Mouse (Mus musculus): ENCODE measurements around the gene Dnajb11. TPM values are rescaled to one million over a fixed set of nuclear protein-coding genes. Genes with fewer than 3 reads are reported as not detected.

Gene Dnajb11
- polyA plus RNA-seq, 2 experiments, result 25.9 to 54.3 TPM

- no peaks in the 10 kb centered on the region for H3K27me3 ChIP-seq (ENCODE audit: control insufficient read depth, insufficient read depth, low read length)
- TF ChIP-seq EP300 (IDR thresholded peaks at IDR 0.05; ENCODE audit: low read depth), result no peak
- no peak for TF ChIP-seq CTCF (IDR thresholded peaks at IDR 0.05; ENCODE audit: low read depth)
- H3K9ac ChIP-seq (replicated peaks), result no peak overlapping the region
- DNase-seq (ENCODE audit: low read depth in 3 of 3, low spot score in 3 of 3) (no peak), ATAC-seq (ENCODE audit: insufficient read depth) (no peak)
- H3K4me1 ChIP-seq (replicated peaks; ENCODE audit: control insufficient read depth in 2 of 2, insufficient read depth in 2 of 2, low read length in 1 of 2), result no peaks in the 10 kb centered on the region
- no peak overlapping the region for H3K4me3 ChIP-seq (ENCODE audit: insufficient read depth in 1 of 2, low read depth in 2 of 2, low read length in 2 of 2)
- H3K4me2 ChIP-seq (ENCODE audit: low read depth), result no peak overlapping the region
- H3K9me3 ChIP-seq (ENCODE audit: control insufficient read depth, low read length), result no peaks in the 10 kb centered on the region
- WGBS (ENCODE audit: insufficient replicate concordance), result 71% methylated on average over 6 of the region's 6 CpGs
- H3K27ac ChIP-seq, result no peak overlapping the region
- H3K36me3 ChIP-seq (replicated peaks; ENCODE audit: control insufficient read depth, insufficient read depth, low read depth), result no peaks in the 10 kb centered on the region
Measured at GRCm38 (mm10) chr16:22909290-22909689, 51.6 kb downstream of the Dnajb11 start.

DNA sequence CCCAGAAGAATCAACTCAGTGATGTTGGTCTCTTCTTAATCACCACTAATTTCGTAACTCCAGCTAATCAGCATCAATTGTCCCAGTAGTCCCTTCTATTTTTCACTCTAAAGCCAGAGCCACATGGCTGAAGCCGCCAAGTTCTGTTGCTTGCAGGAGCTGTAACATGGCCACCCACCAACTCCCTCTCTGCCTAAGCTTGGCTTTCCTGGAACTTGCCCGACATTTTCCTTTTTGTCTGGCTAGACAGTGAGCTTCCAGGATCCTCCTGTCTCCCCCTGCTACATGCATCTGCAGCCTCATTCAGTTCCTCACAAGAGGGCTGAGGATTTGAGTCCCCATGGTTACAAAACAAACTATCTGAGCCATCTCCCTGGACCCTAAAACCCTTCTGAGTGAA lies 54.3 kb downstream of the Dnajb11 start:
- ATAC-seq (ENCODE audit: insufficient read depth), result no peak
- H3K36me3 ChIP-seq (replicated peaks; ENCODE audit: control insufficient read depth, insufficient read depth, low read depth), result no peaks in the 10 kb centered on the region
- H3K27me3 ChIP-seq (ENCODE audit: control insufficient read depth, insufficient read depth, low read length), result no peaks in the 10 kb centered on the region
- H3K9ac ChIP-seq (replicated peaks), result no peak overlapping the region
- H3K4me2 ChIP-seq (ENCODE audit: low read depth), result no peak overlapping the region
- no peak for DNase-seq (ENCODE audit: low read depth in 3 of 3, low spot score in 3 of 3)
- no peaks in the 10 kb centered on the region for H3K9me3 ChIP-seq (ENCODE audit: control insufficient read depth, low read length)
- H3K27ac ChIP-seq, result no peak overlapping the region
- no peak for TF ChIP-seq CTCF (IDR thresholded peaks at IDR 0.05; ENCODE audit: low read depth)
- TF ChIP-seq EP300 (IDR thresholded peaks at IDR 0.05; ENCODE audit: low read depth), result no peak
- no peak overlapping the region for H3K4me3 ChIP-seq (ENCODE audit: insufficient read depth in 1 of 2, low read depth in 2 of 2, low read length in 2 of 2)
- WGBS (ENCODE audit: insufficient replicate concordance), result 59% methylated on average over 3 of the region's 3 CpGs
- H3K4me1 ChIP-seq (replicated peaks; ENCODE audit: control insufficient read depth in 2 of 2, insufficient read depth in 2 of 2, low read length in 1 of 2), result no peaks in the 10 kb centered on the region

DNA sequence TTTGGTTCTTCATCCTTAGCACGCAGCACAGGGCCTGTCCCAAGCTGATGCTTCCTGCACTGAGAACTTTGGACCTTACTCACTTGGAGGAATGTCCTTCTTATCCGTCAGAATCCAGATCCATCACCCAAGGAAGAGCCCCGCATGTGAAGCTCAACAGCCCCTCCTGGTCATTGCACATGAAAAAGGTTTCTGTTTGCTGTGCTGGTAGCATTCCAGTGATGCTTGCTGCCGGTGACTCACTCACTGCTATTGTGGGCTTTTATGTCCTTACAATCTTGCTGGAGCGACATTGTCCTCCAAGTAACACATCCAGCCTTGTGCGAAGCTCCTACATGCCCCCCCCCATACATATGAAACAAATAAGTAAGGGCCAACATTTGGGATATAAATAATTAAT lies 55.2 kb downstream of the Dnajb11 start:
- no peak for DNase-seq (ENCODE audit: low read depth in 3 of 3, low spot score in 3 of 3)
- H3K9ac ChIP-seq (replicated peaks), result no peak overlapping the region
- no peak overlapping the region for H3K27ac ChIP-seq
- no peak for ATAC-seq (ENCODE audit: insufficient read depth)
- no peak overlapping the region for H3K4me3 ChIP-seq (ENCODE audit: insufficient read depth in 1 of 2, low read depth in 2 of 2, low read length in 2 of 2)
- H3K36me3 ChIP-seq (replicated peaks; ENCODE audit: control insufficient read depth, insufficient read depth, low read depth), result no peaks in the 10 kb centered on the region
- H3K4me1 ChIP-seq (replicated peaks; ENCODE audit: control insufficient read depth in 2 of 2, insufficient read depth in 2 of 2, low read length in 1 of 2), result no peaks in the 10 kb centered on the region
- no peak for TF ChIP-seq EP300 (IDR thresholded peaks at IDR 0.05; ENCODE audit: low read depth)
- TF ChIP-seq CTCF (IDR thresholded peaks at IDR 0.05; ENCODE audit: low read depth), result no peak
- H3K27me3 ChIP-seq (ENCODE audit: control insufficient read depth, insufficient read depth, low read length), result no peaks in the 10 kb centered on the region
- WGBS (ENCODE audit: insufficient replicate concordance), result 66% methylated on average over 6 of the region's 6 CpGs
- no peak overlapping the region for H3K4me2 ChIP-seq (ENCODE audit: low read depth)
- H3K9me3 ChIP-seq (ENCODE audit: control insufficient read depth, low read length), result no peaks in the 10 kb centered on the region

GRCm38 (mm10) chr16:22914276-22914675 lies 56.6 kb downstream of the Dnajb11 start:
- no peak for DNase-seq (ENCODE audit: low read depth in 3 of 3, low spot score in 3 of 3)
- no peak overlapping the region for H3K27ac ChIP-seq
- no peak for ATAC-seq (ENCODE audit: insufficient read depth)

GRCm38 (mm10) chr16:22918034-22918433 lies 60.4 kb downstream of the Dnajb11 start, which contains the start of gene Fetub:
Fetub (plus strand) TSS chr16:22918334.
- no peak for TF ChIP-seq EP300 (IDR thresholded peaks at IDR 0.05; ENCODE audit: low read depth)
- no peak for TF ChIP-seq CTCF (IDR thresholded peaks at IDR 0.05; ENCODE audit: low read depth)
- Histone ChIP-seq H3K27me3 (ENCODE audit: control insufficient read depth, insufficient read depth, low read length) (no peaks in the 10 kb centered on the region), H3K9ac (replicated peaks) (no peak within 1 kb of the TSS), H3K27ac (no peak within 1 kb of the TSS), H3K4me1 (replicated peaks; ENCODE audit: control insufficient read depth in 2 of 2, insufficient read depth in 2 of 2, low read length in 1 of 2) (peaks cover 0 to 2% of the 10 kb centered on the region in 2 experiments; a peak in 1 of 4 replicates), H3K9me3 (ENCODE audit: control insufficient read depth, low read length) (no peaks in the 10 kb centered on the region), H3K4me3 (ENCODE audit: insufficient read depth in 1 of 2, low read depth in 2 of 2, low read length in 2 of 2) (no peak within 1 kb of the TSS), H3K4me2 (ENCODE audit: low read depth) (no peak within 1 kb of the TSS), H3K36me3 (replicated peaks; ENCODE audit: control insufficient read depth, insufficient read depth, low read depth) (no peaks in the 10 kb centered on the region)
- WGBS (ENCODE audit: insufficient replicate concordance), result 73% methylated on average over 5 of the region's 5 CpGs
- ATAC-seq (ENCODE audit: insufficient read depth) (no peak), DNase-seq (ENCODE audit: low read depth in 3 of 3, low spot score in 3 of 3) (no peak)

More at GRCm38 (mm10) chr16:22914276-22914675, 56.6 kb downstream of the Dnajb11 start:
- no peak overlapping the region for H3K4me2 ChIP-seq (ENCODE audit: low read depth)
- H3K4me1 ChIP-seq (replicated peaks; ENCODE audit: control insufficient read depth in 2 of 2, insufficient read depth in 2 of 2, low read length in 1 of 2), result no peaks in the 10 kb centered on the region
- H3K4me3 ChIP-seq (ENCODE audit: insufficient read depth in 1 of 2, low read depth in 2 of 2, low read length in 2 of 2), result no peak overlapping the region
- H3K9me3 ChIP-seq (ENCODE audit: control insufficient read depth, low read length), result no peaks in the 10 kb centered on the region
- H3K36me3 ChIP-seq (replicated peaks; ENCODE audit: control insufficient read depth, insufficient read depth, low read depth), result no peaks in the 10 kb centered on the region
- TF ChIP-seq CTCF (IDR thresholded peaks at IDR 0.05; ENCODE audit: low read depth), result no peak
- TF ChIP-seq EP300 (IDR thresholded peaks at IDR 0.05; ENCODE audit: low read depth), result no peak
- H3K27me3 ChIP-seq (ENCODE audit: control insufficient read depth, insufficient read depth, low read length), result no peaks in the 10 kb centered on the region
- no peak overlapping the region for H3K9ac ChIP-seq (replicated peaks)
